Mouse (Mus musculus): ENCODE results near the gene Spg20. TPM values are rescaled to one million over a fixed set of nuclear protein-coding genes. Genes with fewer than 3 reads are reported as not detected.

Spg20 gene
- polyA plus RNA-seq, 1 experiment from 2014 or later: 53.3 TPM

DNA sequence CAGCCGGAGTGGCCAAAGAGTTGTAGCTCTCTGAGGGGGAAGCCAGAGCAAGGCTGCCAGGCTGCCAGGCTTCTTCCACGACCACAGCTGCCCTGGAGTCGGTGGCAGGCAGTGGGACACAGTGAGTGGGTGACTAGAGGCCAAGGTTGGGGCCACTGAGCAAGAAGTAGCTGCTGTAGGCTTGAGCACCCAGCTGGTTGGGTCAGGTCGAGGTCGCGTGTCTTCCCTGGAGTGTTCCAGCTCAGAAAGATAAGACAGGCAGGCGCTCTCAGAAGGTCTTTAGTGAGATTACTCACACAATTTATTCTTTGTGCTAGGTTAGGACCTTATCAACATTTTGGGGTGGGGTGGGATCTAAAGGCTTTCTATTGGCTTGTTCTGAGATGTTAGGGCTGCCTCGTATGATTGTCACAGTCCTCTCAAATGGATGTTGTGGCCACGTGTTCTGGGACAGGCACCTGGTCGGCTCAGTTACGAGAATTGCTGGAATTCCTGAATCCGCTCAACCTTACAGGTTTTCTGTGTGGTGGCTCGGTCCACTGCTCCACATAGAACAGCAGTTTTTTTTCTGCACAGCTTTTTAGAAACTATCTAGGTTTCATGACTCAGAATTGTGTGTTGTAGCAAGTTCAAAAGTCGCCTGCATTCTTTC lies 6.4 kb upstream of the Spg20 start:
- no peak overlapping the region for H3K4me2 ChIP-seq (ENCODE audit: low read depth, low read length, severe bottlenecking)
- H3K4me3 ChIP-seq (ENCODE audit: low read depth, low read length): no peak overlapping the region
- H3K9ac ChIP-seq (ENCODE audit: low read length): no peak overlapping the region
- H3K36me3 ChIP-seq (ENCODE audit: control insufficient read depth, insufficient read depth, low read length): no peaks in the 10 kb centered on the region
- DNase-seq (ENCODE audit: low spot score): no peak
- H3K27ac ChIP-seq (ENCODE audit: low read depth, low read length): no peak overlapping the region
- no peaks in the 10 kb centered on the region for H3K27me3 ChIP-seq (ENCODE audit: control insufficient read depth, insufficient read depth, low read length)
- no peaks in the 10 kb centered on the region for H3K9me3 ChIP-seq (ENCODE audit: control insufficient read depth, low read length)
- 90% methylated on average over 14 of the region's 14 CpGs for WGBS
- no peak for ATAC-seq (replicated peaks; ENCODE audit: low FRiP score)
- no peaks in the 10 kb centered on the region for H3K4me1 ChIP-seq (replicated peaks; ENCODE audit: control insufficient read depth, insufficient read depth, low read length)

GRCm38 (mm10) chr3:55106051-55106450 lies 5.9 kb upstream of the Spg20 start:
- no peaks in the 10 kb centered on the region for H3K27me3 ChIP-seq (ENCODE audit: control insufficient read depth, insufficient read depth, low read length)
- no peak for ATAC-seq (replicated peaks; ENCODE audit: low FRiP score)
- DNase-seq (ENCODE audit: low spot score): no peak
- H3K4me2 ChIP-seq (ENCODE audit: low read depth, low read length, severe bottlenecking): no peak overlapping the region
- no peaks in the 10 kb centered on the region for H3K9me3 ChIP-seq (ENCODE audit: control insufficient read depth, low read length)
- H3K36me3 ChIP-seq (ENCODE audit: control insufficient read depth, insufficient read depth, low read length): no peaks in the 10 kb centered on the region
- no peak overlapping the region for H3K4me3 ChIP-seq (ENCODE audit: low read depth, low read length)
- H3K27ac ChIP-seq (ENCODE audit: low read depth, low read length): no peak overlapping the region
- no peak overlapping the region for H3K9ac ChIP-seq (ENCODE audit: low read length)
- WGBS: 92% methylated on average over 17 of the region's 17 CpGs
- H3K4me1 ChIP-seq (replicated peaks; ENCODE audit: control insufficient read depth, insufficient read depth, low read length): no peaks in the 10 kb centered on the region

DNA sequence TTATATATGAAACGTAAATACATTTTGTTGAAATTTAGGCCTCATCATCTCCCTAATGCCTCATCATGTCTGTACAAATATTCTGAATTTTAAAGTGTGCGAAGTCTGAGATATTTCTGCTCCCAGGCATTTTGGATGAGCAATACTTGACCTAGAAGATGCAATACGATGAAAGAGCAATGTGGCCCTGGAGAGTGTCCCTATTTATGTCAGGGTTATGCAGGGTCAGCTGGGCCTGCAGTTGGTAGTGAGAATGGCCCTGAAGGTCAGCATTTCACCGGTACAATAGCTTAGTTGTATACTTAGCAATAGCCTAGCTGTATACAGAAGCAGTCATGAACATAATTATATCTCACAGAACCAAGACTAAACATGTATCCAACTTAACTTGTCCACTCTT lies 2.8 kb upstream of the Spg20 start:
- ATAC-seq (replicated peaks; ENCODE audit: low FRiP score) (no peak), DNase-seq (ENCODE audit: low spot score) (no peak)
- no peaks in the 10 kb centered on the region for H3K27me3 ChIP-seq (ENCODE audit: control insufficient read depth, insufficient read depth, low read length)
- H3K4me2 ChIP-seq (ENCODE audit: low read depth, low read length, severe bottlenecking): no peak overlapping the region
- no peaks in the 10 kb centered on the region for H3K9me3 ChIP-seq (ENCODE audit: control insufficient read depth, low read length)
- no peak overlapping the region for H3K9ac ChIP-seq (ENCODE audit: low read length)
- H3K4me3 ChIP-seq (ENCODE audit: low read depth, low read length): no peak overlapping the region
- no peak overlapping the region for H3K27ac ChIP-seq (ENCODE audit: low read depth, low read length)
- peaks cover 3% of the 10 kb centered on the region for H3K4me1 ChIP-seq (replicated peaks; ENCODE audit: control insufficient read depth, insufficient read depth, low read length)
- WGBS: 87% methylated on average over 4 of the region's 4 CpGs
- H3K36me3 ChIP-seq (ENCODE audit: control insufficient read depth, insufficient read depth, low read length): no peaks in the 10 kb centered on the region

GRCm38 (mm10) chr3:55112710-55113415 lies 955 bp downstream of the Spg20 start:
- no peak; the same call in 1 of the 2 replicates for ATAC-seq (replicated peaks; ENCODE audit: low FRiP score)

DNA sequence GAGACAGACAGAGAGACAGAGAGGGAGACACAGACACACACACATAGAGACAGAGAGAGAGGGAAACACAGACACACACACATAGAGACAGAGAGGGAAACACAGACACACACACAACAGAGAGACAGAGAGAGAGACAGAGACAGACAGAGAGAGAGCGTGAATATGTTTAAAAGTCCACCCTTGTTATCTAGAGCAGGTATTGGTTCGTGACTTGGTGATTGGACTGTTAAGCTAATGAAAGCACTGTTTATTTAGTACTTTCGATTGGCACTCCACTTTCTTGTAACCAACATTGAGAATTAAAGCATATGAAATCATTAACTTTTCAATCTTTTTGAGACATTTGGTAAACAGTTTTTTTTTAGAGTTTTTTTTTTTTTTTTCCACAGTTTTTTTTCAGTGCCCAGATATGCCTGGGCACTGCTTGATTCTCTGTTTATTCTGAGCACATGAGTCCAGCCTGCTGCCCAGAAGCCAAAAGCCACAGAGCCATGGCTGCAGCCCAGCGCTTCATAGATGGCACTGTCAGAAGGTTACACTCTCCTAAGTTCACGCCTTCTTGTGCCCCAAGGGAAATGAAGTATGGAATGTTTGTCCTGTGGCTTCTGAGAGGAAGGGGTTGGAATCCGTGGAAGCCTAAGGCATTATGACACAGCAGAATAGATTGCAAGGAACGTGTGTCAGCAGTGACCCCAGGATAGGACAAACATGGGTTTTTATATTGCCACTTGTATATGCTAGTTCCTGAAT lies 2.6 kb downstream of the Spg20 start:
- ATAC-seq (replicated peaks; ENCODE audit: low FRiP score): no peak
- Histone ChIP-seq H3K36me3 (ENCODE audit: control insufficient read depth, insufficient read depth, low read length) (peaks cover 6% of the 10 kb centered on the region), H3K27ac (ENCODE audit: low read depth, low read length) (no peak overlapping the region)

More at GRCm38 (mm10) chr3:55112710-55113415, 955 bp downstream of the Spg20 start:
- no peaks in the 10 kb centered on the region for H3K27me3 ChIP-seq (ENCODE audit: control insufficient read depth, insufficient read depth, low read length)
- peak overlapping the region; percentile 59 for H3K4me3 ChIP-seq (ENCODE audit: low read depth, low read length)
- 47% methylated on average over 16 of the region's 16 CpGs for WGBS
- no peak overlapping the region for H3K27ac ChIP-seq (ENCODE audit: low read depth, low read length)
- peak overlapping the region; percentile 74 for H3K4me2 ChIP-seq (ENCODE audit: low read depth, low read length, severe bottlenecking)
- H3K9me3 ChIP-seq (ENCODE audit: control insufficient read depth, low read length): no peaks in the 10 kb centered on the region
- H3K4me1 ChIP-seq (replicated peaks; ENCODE audit: control insufficient read depth, insufficient read depth, low read length): peaks cover 3% of the 10 kb centered on the region
- peaks cover 6% of the 10 kb centered on the region for H3K36me3 ChIP-seq (ENCODE audit: control insufficient read depth, insufficient read depth, low read length)
- DNase-seq (ENCODE audit: low spot score): no peak
- peak overlapping the region; percentile 88 for H3K9ac ChIP-seq (ENCODE audit: low read length)

DNA sequence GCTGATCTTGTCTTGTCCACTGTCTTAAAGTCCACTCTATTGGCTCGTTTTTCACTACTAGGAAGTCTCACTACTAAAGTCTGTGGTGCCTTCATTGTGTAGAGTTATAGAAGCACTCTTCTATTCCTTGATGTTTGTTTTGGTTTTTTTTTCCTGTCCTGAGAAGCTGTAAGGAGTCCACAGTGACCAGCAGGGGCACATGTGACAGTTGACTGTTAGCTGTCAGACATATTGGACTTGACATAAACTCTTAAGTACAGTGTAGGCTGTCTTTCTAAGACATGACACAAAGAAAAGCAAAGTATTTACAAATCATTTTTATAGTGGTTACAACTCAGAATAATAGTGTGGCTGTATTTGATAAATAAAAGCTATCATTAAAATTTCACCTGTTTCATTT lies 3.2 kb downstream of the Spg20 start:
- ATAC-seq (replicated peaks; ENCODE audit: low FRiP score) (no peak), DNase-seq (ENCODE audit: low spot score) (no peak)
- no peak overlapping the region for H3K4me2 ChIP-seq (ENCODE audit: low read depth, low read length, severe bottlenecking)
- no peak overlapping the region for H3K4me3 ChIP-seq (ENCODE audit: low read depth, low read length)
- WGBS: 65% methylated on average over 1 of the region's 1 CpGs
- peaks cover 6% of the 10 kb centered on the region for H3K36me3 ChIP-seq (ENCODE audit: control insufficient read depth, insufficient read depth, low read length)
- H3K27me3 ChIP-seq (ENCODE audit: control insufficient read depth, insufficient read depth, low read length): no peaks in the 10 kb centered on the region
- H3K4me1 ChIP-seq (replicated peaks; ENCODE audit: control insufficient read depth, insufficient read depth, low read length): peaks cover 3% of the 10 kb centered on the region
- no peak overlapping the region for H3K9ac ChIP-seq (ENCODE audit: low read length)
- H3K27ac ChIP-seq (ENCODE audit: low read depth, low read length): no peak overlapping the region
- no peaks in the 10 kb centered on the region for H3K9me3 ChIP-seq (ENCODE audit: control insufficient read depth, low read length)

More for the DNA sequence above, 2.6 kb downstream of the Spg20 start:
- Histone ChIP-seq H3K9ac (ENCODE audit: low read length) (no peak overlapping the region), H3K4me1 (replicated peaks; ENCODE audit: control insufficient read depth, insufficient read depth, low read length) (peaks cover 3% of the 10 kb centered on the region), H3K4me3 (ENCODE audit: low read depth, low read length) (no peak overlapping the region), H3K9me3 (ENCODE audit: control insufficient read depth, low read length) (no peaks in the 10 kb centered on the region), H3K4me2 (ENCODE audit: low read depth, low read length, severe bottlenecking) (no peak overlapping the region), H3K27me3 (ENCODE audit: control insufficient read depth, insufficient read depth, low read length) (no peaks in the 10 kb centered on the region)
- no peak for DNase-seq (ENCODE audit: low spot score)
- WGBS: 77% methylated on average over 7 of the region's 7 CpGs

- Histone ChIP-seq H3K36me3 (ENCODE audit: control insufficient read depth, insufficient read depth, low read length) (peaks cover 6% of the 10 kb centered on the region), H3K9ac (ENCODE audit: low read length) (no peak overlapping the region), H3K9me3 (ENCODE audit: control insufficient read depth, low read length) (no peaks in the 10 kb centered on the region), H3K27me3 (ENCODE audit: control insufficient read depth, insufficient read depth, low read length) (no peaks in the 10 kb centered on the region), H3K4me3 (ENCODE audit: low read depth, low read length) (no peak overlapping the region), H3K4me2 (ENCODE audit: low read depth, low read length, severe bottlenecking) (no peak overlapping the region), H3K27ac (ENCODE audit: low read depth, low read length) (no peak overlapping the region), H3K4me1 (replicated peaks; ENCODE audit: control insufficient read depth, insufficient read depth, low read length) (peaks cover 3% of the 10 kb centered on the region)
- DNase-seq (ENCODE audit: low spot score): no peak
- WGBS: 92% methylated on average over 8 of the region's 8 CpGs
- ATAC-seq (replicated peaks; ENCODE audit: low FRiP score): no peak
These were observed 4.1 kb downstream of the Spg20 start for GRCm38 (mm10) chr3:55115989-55116388.

DNA sequence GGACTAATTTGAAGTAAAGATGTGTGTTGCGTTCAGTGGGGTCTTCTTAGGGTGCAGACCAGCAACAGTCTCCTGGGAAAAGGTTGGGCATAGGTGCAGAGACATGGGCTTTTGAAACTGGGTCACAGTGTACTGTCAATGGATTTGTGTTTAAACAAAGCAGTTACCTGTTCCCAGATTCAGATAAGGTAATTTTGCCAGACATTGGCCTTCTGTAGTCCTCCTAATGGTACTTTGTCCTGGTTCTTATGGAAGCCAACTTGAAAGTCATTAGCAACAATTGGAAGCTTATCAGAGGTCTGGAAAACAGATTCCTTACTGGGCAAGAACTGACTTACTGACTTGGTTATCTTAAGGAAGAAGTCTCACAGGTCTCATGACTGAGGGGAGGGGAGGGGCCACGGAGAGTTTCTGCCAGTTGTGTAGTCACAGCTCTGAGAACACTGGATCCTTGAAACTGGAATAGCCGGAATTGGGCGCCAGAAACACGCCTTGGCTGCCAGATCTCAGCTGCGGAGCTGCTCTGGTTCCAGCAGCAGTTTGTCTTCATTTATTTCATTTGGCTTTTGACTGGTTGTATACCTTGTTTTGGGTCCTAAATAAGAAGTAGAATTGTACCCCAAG lies 7.5 kb downstream of the Spg20 start:
- Histone ChIP-seq H3K9ac (ENCODE audit: low read length) (no peak overlapping the region), H3K9me3 (ENCODE audit: control insufficient read depth, low read length) (no peaks in the 10 kb centered on the region), H3K27ac (ENCODE audit: low read depth, low read length) (no peak overlapping the region), H3K4me2 (ENCODE audit: low read depth, low read length, severe bottlenecking) (no peak overlapping the region), H3K4me3 (ENCODE audit: low read depth, low read length) (no peak overlapping the region), H3K36me3 (ENCODE audit: control insufficient read depth, insufficient read depth, low read length) (peaks cover 12% of the 10 kb centered on the region), H3K4me1 (replicated peaks; ENCODE audit: control insufficient read depth, insufficient read depth, low read length) (no peaks in the 10 kb centered on the region), H3K27me3 (ENCODE audit: control insufficient read depth, insufficient read depth, low read length) (no peaks in the 10 kb centered on the region)
- WGBS: 93% methylated on average over 6 of the region's 6 CpGs
- ATAC-seq (replicated peaks; ENCODE audit: low FRiP score) (no peak), DNase-seq (ENCODE audit: low spot score) (no peak)

Measured in forebrain, embryonic 11.5 days (tissue).